Mouse (Mus musculus): Measurements from ENCODE around the gene Zfp442. TPM values are rescaled to one million over a fixed set of nuclear protein-coding genes. Genes with fewer than 3 reads are reported as not detected.
"Not testable (repeated sequence)": the region's sequence is repeated elsewhere in the genome, so short reads cannot be mapped to it uniquely, and the experiment has no call there.

Zfp442 gene
- total RNA-seq (2012; rRNA removed): 2.0 and 2.6 TPM in 2 replicates
- 2.6 and 3.4 TPM in 2 replicates for total RNA-seq (2014; rRNA removed)
- polyA plus RNA-seq (2012; ENCODE audit: insufficient read length, low read depth): 1.7 and 2.5 TPM in 2 replicates

- H3K27ac ChIP-seq (ENCODE audit: insufficient read depth, low read depth); H3K36me3 ChIP-seq (replicated peaks in 1 of 2; ENCODE audit: control insufficient read depth in 1 of 2, insufficient read depth in 1 of 2, low read length in 1 of 2); H3K9me3 ChIP-seq (replicated peaks; ENCODE audit: low read length); H3K4me1 ChIP-seq (ENCODE audit: control insufficient read depth in 1 of 2, insufficient read depth in 2 of 2); H3K27me3 ChIP-seq (replicated peaks); H3K79me2 ChIP-seq (replicated peaks; ENCODE audit: control insufficient read depth, extremely low read depth, insufficient read depth, poor library complexity, severe bottlenecking); in situ Hi-C loops (cut with MboI; ENCODE audit: low pct_ligation_motif_present, low pct_unique_long_range_greater_than_20kb, low sequenced_read_pairs); dilution Hi-C loops (cut with MboI; ENCODE audit: extremely low pct_ligation_motif_present, extremely low pct_unique_long_range_greater_than_20kb, low sequenced_read_pairs): not testable (repeated sequence)
- peak within 1 kb of the TSS; percentile 33 to 54 (median 53) for H3K4me3 ChIP-seq (replicated peaks in 1 of 3; ENCODE audit: low read depth in 2 of 3, low read length in 2 of 3, poor library complexity in 1 of 3)
- DNase-seq (ENCODE audit: extremely low read depth): peak; percentile 12
- H3K4me2 ChIP-seq (ENCODE audit: insufficient read depth, low read depth, poor library complexity, severe bottlenecking): peak within 1 kb of the TSS; percentile 32; the same call in 1 of the 2 replicates
- H3K9ac ChIP-seq (ENCODE audit: insufficient read depth, low read depth): peak within 1 kb of the TSS; percentile 26; the same call in 1 of the 2 replicates
These were observed at the start of gene Zfp442 for GRCm38 (mm10) chr2:150451180-150451919. Gene Zfp442 (minus strand): TSS chr2:150451486.

GRCm38 (mm10) chr2:150500124-150500973 is 49.1 kb upstream of the Zfp442 start:
- H3K4me2 ChIP-seq (ENCODE audit: insufficient read depth, low read depth, poor library complexity, severe bottlenecking); DNase-seq (ENCODE audit: extremely low read depth); H3K27me3 ChIP-seq (replicated peaks); H3K36me3 ChIP-seq (replicated peaks in 1 of 2; ENCODE audit: control insufficient read depth in 1 of 2, insufficient read depth in 1 of 2, low read length in 1 of 2); in situ Hi-C loops (cut with MboI; ENCODE audit: low pct_ligation_motif_present, low pct_unique_long_range_greater_than_20kb, low sequenced_read_pairs); dilution Hi-C loops (cut with MboI; ENCODE audit: extremely low pct_ligation_motif_present, extremely low pct_unique_long_range_greater_than_20kb, low sequenced_read_pairs); H3K4me1 ChIP-seq (ENCODE audit: control insufficient read depth in 1 of 2, insufficient read depth in 2 of 2); H3K9ac ChIP-seq (ENCODE audit: insufficient read depth, low read depth); H3K27ac ChIP-seq (ENCODE audit: insufficient read depth, low read depth); H3K4me3 ChIP-seq (replicated peaks in 1 of 3; ENCODE audit: low read depth in 2 of 3, low read length in 2 of 3, poor library complexity in 1 of 3); H3K79me2 ChIP-seq (replicated peaks; ENCODE audit: control insufficient read depth, extremely low read depth, insufficient read depth, poor library complexity, severe bottlenecking); H3K9me3 ChIP-seq (replicated peaks; ENCODE audit: low read length): not testable (repeated sequence)

GRCm38 (mm10) chr2:150493031-150493430 is 41.7 kb upstream of the Zfp442 start:
- in situ Hi-C loops (cut with MboI; ENCODE audit: low pct_ligation_motif_present, low pct_unique_long_range_greater_than_20kb, low sequenced_read_pairs) (loop anchor here (25.0 kb wide), 1 partner anchor 356 kb away; the partner anchor contains the start of gene Zfp120), dilution Hi-C loops (cut with MboI; ENCODE audit: extremely low pct_ligation_motif_present, extremely low pct_unique_long_range_greater_than_20kb, low sequenced_read_pairs) (no loop called here)
- H3K36me3 ChIP-seq (replicated peaks in 1 of 2; ENCODE audit: control insufficient read depth in 1 of 2, insufficient read depth in 1 of 2, low read length in 1 of 2): no peaks in the 10 kb centered on the region
- no peak overlapping the region for H3K4me3 ChIP-seq (replicated peaks in 1 of 3; ENCODE audit: low read depth in 2 of 3, low read length in 2 of 3, poor library complexity in 1 of 3)
- H3K4me2 ChIP-seq (ENCODE audit: insufficient read depth, low read depth, poor library complexity, severe bottlenecking): no peak overlapping the region
- no peak overlapping the region for H3K9ac ChIP-seq (ENCODE audit: insufficient read depth, low read depth)
- H3K79me2 ChIP-seq (replicated peaks; ENCODE audit: control insufficient read depth, extremely low read depth, insufficient read depth, poor library complexity, severe bottlenecking): no peaks in the 10 kb centered on the region
- H3K4me1 ChIP-seq (ENCODE audit: control insufficient read depth in 1 of 2, insufficient read depth in 2 of 2): no peaks in the 10 kb centered on the region
- TF ChIP-seq USF1 (IDR thresholded peaks at IDR 0.05; ENCODE audit: low read depth, low read length) (no peak), HCFC1 (IDR thresholded peaks at IDR 0.05; ENCODE audit: low read depth, low read length) (no peak)
- no peak for DNase-seq (ENCODE audit: extremely low read depth)
- peaks cover 3% of the 10 kb centered on the region for H3K9me3 ChIP-seq (replicated peaks; ENCODE audit: low read length)
- H3K27me3 ChIP-seq (replicated peaks): peaks cover 18% of the 10 kb centered on the region
- H3K27ac ChIP-seq (ENCODE audit: insufficient read depth, low read depth): no peak overlapping the region
